18 mouse cellular contexts compared by ENCODE assay signal in the genomic region with DNA sequence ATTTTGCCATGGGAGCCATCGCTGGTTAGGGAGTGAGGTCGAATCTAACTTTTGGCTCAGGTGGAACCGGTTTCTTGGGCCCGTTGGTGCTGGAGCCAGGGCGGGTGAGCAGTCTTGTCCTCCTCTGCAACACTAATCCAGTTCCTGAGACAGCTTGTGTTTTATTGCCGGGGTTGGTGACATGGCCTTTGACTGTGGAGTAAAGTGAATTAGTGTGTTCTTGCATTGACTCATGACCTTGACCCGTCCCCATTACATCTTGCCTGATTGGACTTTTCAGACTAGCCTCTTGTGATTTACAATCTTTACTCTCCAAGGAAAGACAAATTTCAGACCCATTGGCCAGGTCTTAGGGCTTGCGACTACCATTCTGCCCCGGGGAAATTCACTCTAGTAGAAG.
DNase-seq lines count a peak whose midpoint lies in the region; ATAC-seq lines count a peak whose summit lies in the region.
"Had no signal": no experiment of that assay in that cellular context is flagged by ENCODE, and none has a peak within 500 bp of the region (broad histone marks: within the 10 kb centered on the region; RNA-seq: fewer than 3 reads in every experiment).

No protein-coding gene starts in this region.

- peaks cover 17% of the 10 kb centered on the region for H3K4me1 ChIP-seq in kidney, embryonic 16.5 days (ENCODE audit: insufficient read depth, low read length)
- H3K4me1 ChIP-seq: embryonic facial prominence, embryonic 10.5 days; neural tube, embryonic 13.5 days had no signal

- ATAC-seq in kidney, embryonic 16.5 days (ENCODE audit: low FRiP score, low TSS enrichment): peak; percentile 67; the same call in 1 of the 2 replicates
- ATAC-seq: forebrain, embryonic 14.5 days; hindbrain, postnatal 0 days had no signal

- intact Hi-C loops in left cerebral cortex, postnatal 25 days (cut with DNase I): no loop called here
- intact Hi-C loops in gastrocnemius, postnatal 14 days (cut with DNase I; ENCODE audit: low total_unique reads): no loop called here

- no peak overlapping the region for H3K4me3 ChIP-seq in kidney, embryonic 16.5 days (ENCODE audit: low read length)
- H3K4me3 ChIP-seq: embryonic facial prominence, embryonic 10.5 days; neural tube, embryonic 13.5 days had no signal

- 19% methylated on average over 9 of the region's 9 CpGs for WGBS in kidney, embryonic 16.5 days

- peaks cover 4% of the 10 kb centered on the region; the same call in 1 of the 2 replicates for H3K27me3 ChIP-seq in kidney, embryonic 16.5 days (ENCODE audit: insufficient read depth, low read length)
- H3K27me3 ChIP-seq: CH12.LX; neural tube, embryonic 13.5 days had no signal

- no peak overlapping the region for H3K4me2 ChIP-seq in kidney, embryonic 16.5 days (replicated peaks; ENCODE audit: low read depth, low read length)
- H3K4me2 ChIP-seq: heart, embryonic 11.5 days; neural tube, embryonic 13.5 days had no signal

- no peak overlapping the region for H3K27ac ChIP-seq in kidney, embryonic 16.5 days (ENCODE audit: low read length)
- H3K27ac ChIP-seq: embryonic facial prominence, embryonic 10.5 days; hindbrain, postnatal 0 days; neural tube, embryonic 13.5 days had no signal

- H3K36me3 ChIP-seq in kidney, embryonic 16.5 days (ENCODE audit: insufficient read depth, low read length): no peaks in the 10 kb centered on the region
- H3K36me3 ChIP-seq: embryonic facial prominence, embryonic 10.5 days; neural tube, embryonic 13.5 days had no signal

- no peak overlapping the region for H3K9ac ChIP-seq in kidney, embryonic 16.5 days (replicated peaks; ENCODE audit: low read length)
- H3K9ac ChIP-seq: neural tube, embryonic 13.5 days had no signal

- no peaks in the 10 kb centered on the region for H3K9me3 ChIP-seq in kidney, embryonic 16.5 days (ENCODE audit: low read length)
- H3K9me3 ChIP-seq: embryonic facial prominence, embryonic 10.5 days; neural tube, embryonic 13.5 days had no signal

- DNase-seq in heart, adult 11 months: peak; percentile 73
- no peak for DNase-seq in heart, postnatal 4 days
- peak; percentile 28 for DNase-seq in adrenal gland, postnatal 10 days
- peak; percentile 69 for DNase-seq in mesoderm, embryonic 11.5 days (ENCODE audit: low read depth, low spot score)
- DNase-seq in left cerebral cortex, postnatal 25 days (ENCODE audit: low spot score in 2 of 2): no peak
- no peak for DNase-seq in gastrocnemius, postnatal 14 days
- DNase-seq: cerebellum, adult 11-12 months; liver; lung, adult 18-20 months; right cerebral cortex, postnatal 4 days; thymus, postnatal 25 days had no signal

Comparison
In these comparisons a context has a peak if more than half of its experiments do, and no peak if none do; other contexts are left out.
1. DNase-seq: peak in heart, adult 11 months (single experiment), adrenal gland, postnatal 10 days (single experiment) and mesoderm, embryonic 11.5 days (single experiment); none in heart, postnatal 4 days (single experiment), left cerebral cortex, postnatal 25 days (0 of 2) and gastrocnemius, postnatal 14 days (single experiment).